Mouse (Mus musculus): ENCODE data around the gene Pde7b.
A peak's percentile ranks its signal among the peaks of the same experiment; 100 is the strongest.

Gene Pde7b

GRCm38 (mm10) chr10:20495051-20495450 is 229.8 kb downstream of the Pde7b start:
- DNase-seq (ENCODE audit: low read depth, low spot score): no peak

- no peak for DNase-seq (ENCODE audit: low read depth, low spot score)
Measured at GRCm38 (mm10) chr10:20493826-20494455, 230.9 kb downstream of the Pde7b start.

- no peak for DNase-seq (ENCODE audit: low read depth, low spot score)
Measured at GRCm38 (mm10) chr10:20492216-20492964, 232.5 kb downstream of the Pde7b start.

- no peak for DNase-seq (ENCODE audit: low read depth, low spot score)
Measured at GRCm38 (mm10) chr10:20490775-20491174, 234.1 kb downstream of the Pde7b start.

GRCm38 (mm10) chr10:20490281-20490680 is 234.6 kb downstream of the Pde7b start:
- no peak for DNase-seq (ENCODE audit: low read depth, low spot score)

GRCm38 (mm10) chr10:20486461-20487253 is 238.2 kb downstream of the Pde7b start:
- DNase-seq (ENCODE audit: low read depth, low spot score): no peak

GRCm38 (mm10) chr10:20485816-20486215 is 239.1 kb downstream of the Pde7b start:
- DNase-seq (ENCODE audit: low read depth, low spot score): no peak

GRCm38 (mm10) chr10:20479481-20479880 is 245.4 kb downstream of the Pde7b start:
- DNase-seq (ENCODE audit: low read depth, low spot score): no peak

GRCm38 (mm10) chr10:20478456-20478855 is 246.4 kb downstream of the Pde7b start:
- no peak for DNase-seq (ENCODE audit: low read depth, low spot score)

- DNase-seq (ENCODE audit: low read depth, low spot score): no peak
Measured at GRCm38 (mm10) chr10:20474831-20475230, 250.0 kb downstream of the Pde7b start.

- no peak for DNase-seq (ENCODE audit: low read depth, low spot score)
Measured at GRCm38 (mm10) chr10:20474036-20474435, 250.8 kb downstream of the Pde7b start.

GRCm38 (mm10) chr10:20473505-20473904 is 251.4 kb downstream of the Pde7b start:
- no peak for DNase-seq (ENCODE audit: low read depth, low spot score)

- no peak for DNase-seq (ENCODE audit: low read depth, low spot score)
Measured at GRCm38 (mm10) chr10:20472007-20472406, 252.9 kb downstream of the Pde7b start.

GRCm38 (mm10) chr10:20464631-20465030 is 260.2 kb downstream of the Pde7b start:
- DNase-seq (ENCODE audit: low read depth, low spot score): peak; percentile 25

GRCm38 (mm10) chr10:20463941-20464340 is 260.9 kb downstream of the Pde7b start:
- no peak for DNase-seq (ENCODE audit: low read depth, low spot score)

GRCm38 (mm10) chr10:20462596-20462995 is 262.3 kb downstream of the Pde7b start:
- no peak for DNase-seq (ENCODE audit: low read depth, low spot score)

GRCm38 (mm10) chr10:20459657-20460350 is 265.1 kb downstream of the Pde7b start:
- no peak for DNase-seq (ENCODE audit: low read depth, low spot score)

GRCm38 (mm10) chr10:20459160-20459559 is 265.7 kb downstream of the Pde7b start:
- no peak for DNase-seq (ENCODE audit: low read depth, low spot score)

- DNase-seq (ENCODE audit: low read depth, low spot score): no peak
Measured at GRCm38 (mm10) chr10:20454387-20455065, 270.4 kb downstream of the Pde7b start.

- no peak for DNase-seq (ENCODE audit: low read depth, low spot score)
Measured at GRCm38 (mm10) chr10:20437428-20437827, 287.4 kb downstream of the Pde7b start.

GRCm38 (mm10) chr10:20437021-20437420 is 287.9 kb downstream of the Pde7b start:
- DNase-seq (ENCODE audit: low read depth, low spot score): no peak

Measured in retina, adult 2 months (tissue).